Mouse (Mus musculus): Measurements from ENCODE around the gene Tmem82. TPM values are rescaled to one million over a fixed set of nuclear protein-coding genes. Genes with fewer than 3 reads are reported as not detected.

The Tmem82 gene
- total and polyA plus RNA-seq, 3 experiments: 0.11 TPM; not detected in 2

DNA sequence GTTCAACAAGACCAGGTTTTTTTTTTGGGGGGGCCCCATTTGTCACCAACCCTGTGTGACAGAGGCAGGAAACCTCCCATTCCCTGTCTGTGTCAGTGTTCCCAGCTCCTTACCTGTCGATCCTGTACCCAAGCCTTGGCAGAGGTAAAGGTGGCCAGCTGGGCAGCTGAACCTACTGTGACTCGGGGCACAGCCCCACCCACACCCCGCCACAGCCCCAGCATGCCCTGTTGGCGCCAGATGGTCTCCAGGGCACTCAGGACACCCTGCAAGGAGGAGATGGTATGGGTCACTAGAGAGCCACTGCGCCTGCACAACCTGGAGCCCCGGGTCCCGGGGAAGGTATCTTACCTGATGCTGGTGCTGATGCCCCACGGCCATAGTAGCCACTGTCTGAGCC lies 3.7 kb upstream of the Tmem82 start:
- peaks cover 24% of the 10 kb centered on the region for H3K4me1 ChIP-seq (ENCODE audit: insufficient read depth, low read depth, low read length)
- no peak overlapping the region for H3K4me3 ChIP-seq (ENCODE audit: low read depth, low read length)
- peaks cover 44% of the 10 kb centered on the region for H3K27me3 ChIP-seq (ENCODE audit: insufficient read depth, low read length)
- TF ChIP-seq TAL1 (conservative IDR thresholded peaks at IDR 0.05; ENCODE audit: low read depth, low read length): no peak
- TF ChIP-seq POLR2AphosphoS5 (IDR thresholded peaks at IDR 0.05; ENCODE audit: insufficient replicate concordance, low read depth, low read length): no peak
- TF ChIP-seq GATA1 (IDR thresholded peaks at IDR 0.05; ENCODE audit: borderline replicate concordance, low read length): no peak
- TF ChIP-seq CTCF (IDR thresholded peaks at IDR 0.05; ENCODE audit: low read depth, low read length): no peak
- TF ChIP-seq GATA2 (IDR thresholded peaks at IDR 0.05; ENCODE audit: borderline replicate concordance, low read depth, low read length): no peak
- peaks cover 20% of the 10 kb centered on the region for H3K36me3 ChIP-seq (replicated peaks)
- DNase-seq (ENCODE audit: low spot score) (no peak), ATAC-seq (ENCODE audit: extremely low read depth, insufficient number of reproducible peaks, low FRiP score, poor library complexity, severe bottlenecking) (no peak)
- no peaks in the 10 kb centered on the region for H3K9me3 ChIP-seq (replicated peaks)

DNA sequence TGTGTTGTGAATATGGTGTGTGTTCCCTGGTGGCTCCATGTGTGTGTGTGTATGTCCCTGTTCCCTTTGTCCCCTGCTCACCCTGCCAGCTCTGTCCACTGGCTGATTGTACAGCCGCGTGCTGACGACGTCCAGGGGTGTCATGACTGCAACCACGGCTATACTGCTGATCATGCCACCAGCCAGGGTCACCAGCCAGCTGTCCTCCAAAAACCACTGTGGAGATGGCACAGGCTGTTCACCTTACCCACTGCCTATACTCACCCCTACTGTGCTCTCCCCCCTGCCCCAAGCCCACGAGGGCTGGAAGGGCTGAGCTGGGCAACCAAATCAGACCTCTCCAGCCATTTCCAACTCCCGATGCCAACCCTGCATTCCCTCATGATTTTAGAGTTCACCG lies 2.9 kb upstream of the Tmem82 start:
- TF ChIP-seq POLR2AphosphoS5 (IDR thresholded peaks at IDR 0.05; ENCODE audit: insufficient replicate concordance, low read depth, low read length) (no peak), TAL1 (conservative IDR thresholded peaks at IDR 0.05; ENCODE audit: low read depth, low read length) (no peak), CTCF (IDR thresholded peaks at IDR 0.05; ENCODE audit: low read depth, low read length) (no peak), GATA2 (IDR thresholded peaks at IDR 0.05; ENCODE audit: borderline replicate concordance, low read depth, low read length) (no peak), GATA1 (IDR thresholded peaks at IDR 0.05; ENCODE audit: borderline replicate concordance, low read length) (no peak)
- DNase-seq (ENCODE audit: low spot score): no peak
- Histone ChIP-seq H3K4me1 (ENCODE audit: insufficient read depth, low read depth, low read length) (peaks cover 23% of the 10 kb centered on the region), H3K36me3 (replicated peaks) (peaks cover 13% of the 10 kb centered on the region), H3K9me3 (replicated peaks) (no peaks in the 10 kb centered on the region), H3K27me3 (ENCODE audit: insufficient read depth, low read length) (peaks cover 50% of the 10 kb centered on the region), H3K4me3 (ENCODE audit: low read depth, low read length) (no peak overlapping the region)
- ATAC-seq (ENCODE audit: extremely low read depth, insufficient number of reproducible peaks, low FRiP score, poor library complexity, severe bottlenecking): no peak

DNA sequence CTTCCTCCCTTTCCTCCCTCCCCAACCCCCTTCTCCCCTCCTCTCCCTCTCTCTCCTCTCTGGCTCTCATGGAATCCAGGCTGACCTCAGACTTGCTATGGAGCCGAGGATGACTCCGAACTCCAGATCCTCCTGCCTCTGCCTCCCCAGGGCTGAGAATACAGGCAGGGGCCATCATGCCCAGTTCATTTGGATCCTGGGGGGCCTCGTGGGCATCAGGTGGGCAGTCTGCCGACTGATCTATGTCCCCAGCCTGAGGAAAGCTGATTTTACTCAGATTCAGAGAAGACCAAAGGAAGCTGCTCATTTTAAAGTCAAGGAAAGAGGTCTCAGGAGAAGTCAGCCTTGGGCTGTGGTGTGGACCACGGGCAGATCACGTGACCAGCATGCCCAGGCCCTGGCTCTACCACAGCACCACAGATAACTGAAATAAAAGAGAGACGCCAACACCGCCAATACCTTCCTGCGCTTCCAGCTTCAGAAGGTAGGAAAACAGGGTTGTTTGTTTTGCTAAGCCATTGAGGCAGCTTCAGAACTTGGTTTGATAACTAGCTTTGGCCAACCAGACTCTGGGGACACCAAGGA lies 958 bp upstream of the Tmem82 start:
- no peak for TF ChIP-seq POLR2AphosphoS5 (IDR thresholded peaks at IDR 0.05; ENCODE audit: insufficient replicate concordance, low read depth, low read length)
- no peaks in the 10 kb centered on the region for H3K9me3 ChIP-seq (replicated peaks)
- DNase-seq (ENCODE audit: low spot score) (no peak), ATAC-seq (ENCODE audit: extremely low read depth, insufficient number of reproducible peaks, low FRiP score, poor library complexity, severe bottlenecking) (no peak)
- no peaks in the 10 kb centered on the region for H3K36me3 ChIP-seq (replicated peaks)
- H3K27me3 ChIP-seq (ENCODE audit: insufficient read depth, low read length): peaks cover 67% of the 10 kb centered on the region
- H3K4me3 ChIP-seq (ENCODE audit: low read depth, low read length): no peak overlapping the region
- H3K4me1 ChIP-seq (ENCODE audit: insufficient read depth, low read depth, low read length): peaks cover 21% of the 10 kb centered on the region

DNA sequence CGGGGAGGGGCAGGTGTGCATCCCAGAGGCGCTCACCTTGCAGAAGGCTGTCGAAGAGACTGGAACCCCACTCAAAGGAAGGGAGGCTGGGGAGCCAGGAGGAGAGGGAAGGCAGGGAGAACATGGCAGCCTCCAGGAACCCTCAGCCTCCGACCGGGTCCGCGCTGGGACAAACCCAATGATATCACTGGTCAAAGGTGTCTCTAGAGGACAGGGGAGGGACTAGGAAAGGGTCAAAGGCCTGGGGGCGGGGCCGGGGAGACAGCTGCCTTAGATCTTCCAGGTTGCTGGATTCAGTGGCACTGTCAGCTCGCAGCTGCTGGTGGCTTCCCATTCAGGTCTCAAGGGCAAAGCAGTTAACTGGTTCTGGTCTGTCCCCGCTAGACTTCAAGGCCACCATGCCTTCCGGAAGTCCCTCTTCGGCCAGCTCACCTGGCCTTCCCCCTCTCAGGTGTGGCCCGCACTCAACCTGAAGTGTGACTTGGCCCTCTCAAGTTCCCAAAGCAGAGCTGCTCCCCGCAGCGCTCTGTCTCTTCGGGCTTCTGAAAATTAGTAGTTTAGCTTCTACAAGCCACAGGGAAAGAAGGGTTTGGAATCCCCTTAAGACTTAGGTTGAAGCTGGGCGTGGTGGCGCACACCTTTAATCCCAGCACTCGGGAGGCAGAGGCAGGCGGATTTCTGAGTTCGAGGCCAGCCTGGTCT lies 419 bp downstream of the Tmem82 start:
- Histone ChIP-seq H3K27me3 (ENCODE audit: insufficient read depth, low read length) (peaks cover 65% of the 10 kb centered on the region), H3K9me3 (replicated peaks) (no peaks in the 10 kb centered on the region), H3K4me3 (ENCODE audit: low read depth, low read length) (no peak overlapping the region), H3K36me3 (replicated peaks) (no peaks in the 10 kb centered on the region), H3K4me1 (ENCODE audit: insufficient read depth, low read depth, low read length) (peaks cover 18% of the 10 kb centered on the region)
- ATAC-seq (ENCODE audit: extremely low read depth, insufficient number of reproducible peaks, low FRiP score, poor library complexity, severe bottlenecking) (no peak), DNase-seq (ENCODE audit: low spot score) (no peak)
- no peak for TF ChIP-seq TAL1 (conservative IDR thresholded peaks at IDR 0.05; ENCODE audit: low read depth, low read length)

DNA sequence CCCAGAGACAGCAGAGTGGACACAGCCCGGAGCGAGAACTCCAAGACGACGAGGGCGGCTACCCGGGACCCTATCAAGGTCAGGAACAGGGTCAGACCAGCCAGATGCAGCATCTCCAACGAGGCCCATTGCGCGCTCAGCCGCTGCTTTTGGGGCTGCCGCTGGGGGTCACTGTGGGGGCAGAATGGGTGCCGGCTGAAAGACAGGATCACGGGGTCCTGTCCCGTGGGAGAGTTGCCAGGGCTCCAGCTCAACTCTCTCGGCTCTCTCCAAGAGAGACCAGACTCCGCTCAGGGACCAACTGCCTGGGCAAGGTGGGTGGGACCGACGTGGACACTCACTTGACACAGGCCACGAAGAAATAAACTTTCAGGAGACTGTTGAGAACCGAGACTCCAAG lies 1.1 kb downstream of the Tmem82 start:
- no peak overlapping the region for H3K4me3 ChIP-seq (ENCODE audit: low read depth, low read length)
- H3K4me1 ChIP-seq (ENCODE audit: insufficient read depth, low read depth, low read length): peaks cover 18% of the 10 kb centered on the region
- peaks cover 62% of the 10 kb centered on the region for H3K27me3 ChIP-seq (ENCODE audit: insufficient read depth, low read length)
- TF ChIP-seq TAL1 (conservative IDR thresholded peaks at IDR 0.05; ENCODE audit: low read depth, low read length) (no peak), GATA1 (IDR thresholded peaks at IDR 0.05; ENCODE audit: borderline replicate concordance, low read length) (no peak), CTCF (IDR thresholded peaks at IDR 0.05; ENCODE audit: low read depth, low read length) (no peak), POLR2AphosphoS5 (IDR thresholded peaks at IDR 0.05; ENCODE audit: insufficient replicate concordance, low read depth, low read length) (no peak), GATA2 (IDR thresholded peaks at IDR 0.05; ENCODE audit: borderline replicate concordance, low read depth, low read length) (no peak)
- no peaks in the 10 kb centered on the region for H3K9me3 ChIP-seq (replicated peaks)
- no peak for ATAC-seq (ENCODE audit: extremely low read depth, insufficient number of reproducible peaks, low FRiP score, poor library complexity, severe bottlenecking)
- no peaks in the 10 kb centered on the region for H3K36me3 ChIP-seq (replicated peaks)
- DNase-seq (ENCODE audit: low spot score): peak; percentile 33

DNA sequence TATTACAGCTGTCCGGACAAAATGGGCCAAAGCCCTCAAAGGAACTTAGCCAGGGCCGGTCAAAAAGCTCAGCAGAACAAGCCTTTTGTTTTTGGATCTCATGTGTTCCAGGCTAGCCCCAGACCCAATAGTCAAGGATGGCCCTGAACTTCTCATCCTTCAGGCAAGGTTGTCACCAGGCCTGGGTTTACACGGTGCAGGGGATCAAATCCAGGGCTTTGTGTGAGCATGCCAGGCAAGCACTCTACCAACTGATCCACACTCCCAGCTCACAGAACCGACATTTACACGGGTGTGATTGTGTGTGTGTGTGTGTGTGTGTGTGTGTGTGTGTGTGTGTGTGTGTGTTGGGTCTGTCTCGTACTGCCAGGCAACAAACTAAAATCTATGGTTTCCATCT lies 1.6 kb downstream of the Tmem82 start:
- Histone ChIP-seq H3K9me3 (replicated peaks) (no peaks in the 10 kb centered on the region), H3K27me3 (ENCODE audit: insufficient read depth, low read length) (peaks cover 58% of the 10 kb centered on the region), H3K4me1 (ENCODE audit: insufficient read depth, low read depth, low read length) (peaks cover 18% of the 10 kb centered on the region), H3K36me3 (replicated peaks) (no peaks in the 10 kb centered on the region), H3K4me3 (ENCODE audit: low read depth, low read length) (no peak overlapping the region)
- no peak for TF ChIP-seq GATA1 (IDR thresholded peaks at IDR 0.05; ENCODE audit: borderline replicate concordance, low read length)
- TF ChIP-seq GATA2 (IDR thresholded peaks at IDR 0.05; ENCODE audit: borderline replicate concordance, low read depth, low read length): no peak
- TF ChIP-seq CTCF (IDR thresholded peaks at IDR 0.05; ENCODE audit: low read depth, low read length): no peak
- TF ChIP-seq TAL1 (conservative IDR thresholded peaks at IDR 0.05; ENCODE audit: low read depth, low read length): no peak
- no peak for TF ChIP-seq POLR2AphosphoS5 (IDR thresholded peaks at IDR 0.05; ENCODE audit: insufficient replicate concordance, low read depth, low read length)
- no peak for ATAC-seq (ENCODE audit: extremely low read depth, insufficient number of reproducible peaks, low FRiP score, poor library complexity, severe bottlenecking)
- no peak for DNase-seq (ENCODE audit: low spot score)
